ENCODE assay signal across 22 mouse cellular contexts in genomic region chr1:167638901-167639300, GRCm38 (mm10). TPM values are rescaled to one million over a fixed set of nuclear protein-coding genes. Genes with fewer than 3 reads are reported as not detected.
DNase-seq lines count a peak whose midpoint lies in the region; TF ChIP-seq lines count a peak whose summit lies in the region.
"Had no signal": no experiment of that assay in that cellular context is flagged by ENCODE, and none has a peak within 500 bp of the region (broad histone marks: within the 10 kb centered on the region; RNA-seq: fewer than 3 reads in every experiment).

No protein-coding gene starts in this region.

- TF ChIP-seq POLR2A in brain, embryonic 14.5 days (IDR thresholded peaks at IDR 0.05; ENCODE audit: borderline replicate concordance, extremely low read depth, insufficient read depth, insufficient read length, poor library complexity, severe bottlenecking), result no peak

- peak; percentile 80 to 83 for DNase-seq in cerebellum, postnatal 10 days
- no peak for DNase-seq in cerebellum, adult 9-11 months
- DNase-seq in heart, postnatal 4 days, result peak; percentile 21
- DNase-seq in heart, adult 18-20 months, result no peak
- peak; percentile 19 for DNase-seq in right cerebral cortex, postnatal 14 days
- DNase-seq in right cerebral cortex, postnatal 25 days, result no peak
- peak; percentile 23 for DNase-seq in brain, embryonic 14.5 days (ENCODE audit: low read depth)
- no peak for DNase-seq in spleen, postnatal 14 days (ENCODE audit: low spot score in 2 of 2)
- DNase-seq: B cell, adult 2 months; embryo, embryonic 11 days; gastrocnemius, postnatal 25 days; heart, adult 11 months; kidney, adult 2 months; kidney, postnatal 4 days; right cerebral cortex, adult 18-20 months; thymus, postnatal 14 days had no signal

- no peak for TF ChIP-seq CTCF in brain, embryonic 14.5 days (IDR thresholded peaks at IDR 0.05; ENCODE audit: borderline replicate concordance, extremely low read depth, insufficient read depth, insufficient read length)

RNA-seq across cellular contexts. Expression of gene Rxrg, which starts 40.7 kb away (rescaled TPM):
- 1 to 10 TPM; 6.1 to 6.3 TPM for total RNA-seq in heart, postnatal 4 days (2021)
- 10 to 100 TPM; 69.1 to 81.9 TPM for total RNA-seq in heart, adult 18-20 months (2021)
- 7.6 and 10.3 TPM in 2 replicates for polyA plus RNA-seq in brain, embryonic 14.5 days (2012; rRNA removed)
- total RNA-seq: megakaryocyte progenitor cell, adult 5-6 weeks had no signal

RNA-seq across cellular contexts. Expression of gene Lmx1a, which starts 50.1 kb away (rescaled TPM):
- total RNA-seq in heart, postnatal 4 days (2021), result not detected
- total RNA-seq in heart, adult 18-20 months (2021), result not detected
- polyA plus RNA-seq in brain, embryonic 14.5 days (2012; rRNA removed), result 4.5 and 8.4 TPM in 2 replicates
- total RNA-seq: left cerebral cortex, postnatal 10 days; megakaryocyte progenitor cell, adult 5-6 weeks had no signal
- polyA plus RNA-seq: frontal cortex, adult 2 months; heart, postnatal 0 days; lung, embryonic 15.5 days; myocyte had no signal

Comparison
In these comparisons a context has a peak if more than half of its experiments do, and no peak if none do; other contexts are left out.
1. DNase-seq: peak in cerebellum, postnatal 10 days (2 of 2), heart, postnatal 4 days (single experiment), right cerebral cortex, postnatal 14 days (single experiment) and brain, embryonic 14.5 days (single experiment); none in cerebellum, adult 9-11 months (single experiment), heart, adult 18-20 months (0 of 2), right cerebral cortex, postnatal 25 days (single experiment) and spleen, postnatal 14 days (0 of 2).
2. RNA of gene Rxrg, which starts 40.7 kb away (total RNA-seq): 69.1 to 81.9 TPM in heart, adult 18-20 months; 6.1 to 6.3 TPM in heart, postnatal 4 days; every median in the first group is over 4 times any median in the second.